ENCODE assay signal across 8 mouse cellular contexts in the genomic region with DNA sequence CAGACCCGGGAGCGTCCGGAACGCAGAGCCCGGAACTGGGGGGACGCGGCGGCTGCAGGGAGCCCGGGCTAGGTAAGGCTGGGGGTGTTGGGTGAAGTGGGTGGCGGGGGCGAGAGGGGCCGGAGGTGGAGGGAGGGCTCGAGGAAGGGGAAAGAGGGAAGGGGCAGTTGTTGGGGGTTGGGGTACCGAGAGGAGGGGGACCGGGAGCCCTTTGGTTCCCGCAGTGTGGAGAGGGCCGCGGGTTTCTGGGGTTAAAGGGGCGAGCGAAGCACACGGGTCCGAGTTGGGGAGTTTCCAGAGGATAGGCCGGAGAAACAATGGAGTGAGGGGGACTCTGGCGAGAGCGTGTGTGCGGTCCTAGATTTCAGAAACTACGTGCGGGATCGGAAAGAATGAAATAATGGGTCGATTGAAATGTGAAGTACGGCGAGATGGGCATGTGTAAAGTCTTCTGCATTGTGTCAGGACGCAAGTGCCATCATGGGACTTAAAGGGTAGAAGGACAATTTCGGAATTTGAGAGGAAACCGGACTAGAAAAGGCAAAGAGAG. TPM values are rescaled to one million over a fixed set of nuclear protein-coding genes. Genes with fewer than 3 reads are reported as not detected.
DNase-seq lines count a peak whose midpoint lies in the region; ATAC-seq and TF ChIP-seq lines count a peak whose summit lies in the region.

No protein-coding gene starts in this region.

- ATAC-seq in erythroblast, adult 5-6 weeks (replicated peaks; ENCODE audit: low FRiP score, poor library complexity, severe bottlenecking), result no peak
- ATAC-seq in hindbrain, embryonic 13.5 days (ENCODE audit: low FRiP score), result peak; percentile 56
- ATAC-seq in midbrain, embryonic 14.5 days (ENCODE audit: low FRiP score, low TSS enrichment), result peak; percentile 66; the same call in 1 of the 2 replicates

- 4% methylated on average over 34 of the region's 35 CpGs for WGBS in thymus, adult 2 months
- under 1% methylated on average over 35 of the region's 35 CpGs for WGBS in hindbrain, embryonic 13.5 days
- 1% methylated on average over 35 of the region's 35 CpGs for WGBS in midbrain, embryonic 14.5 days

- H3K4me3 ChIP-seq in erythroblast, embryonic 14.5 days (replicated peaks), result peak overlapping the region; percentile 72
- peak overlapping the region; percentile 92 for H3K4me3 ChIP-seq in thymus, adult 2 months (ENCODE audit: control insufficient read depth, insufficient read depth, low read length)
- H3K4me3 ChIP-seq in hindbrain, embryonic 13.5 days, result peak overlapping the region; percentile 67
- H3K4me3 ChIP-seq in midbrain, embryonic 14.5 days (replicated peaks; ENCODE audit: low read depth, low read length), result peak overlapping the region; percentile 67

- H3K9me3 ChIP-seq in erythroblast, embryonic 14.5 days (ENCODE audit: control insufficient read depth, low read length), result no peaks in the 10 kb centered on the region
- H3K9me3 ChIP-seq in hindbrain, embryonic 13.5 days, result no peaks in the 10 kb centered on the region
- no peaks in the 10 kb centered on the region for H3K9me3 ChIP-seq in midbrain, embryonic 14.5 days (ENCODE audit: control insufficient read depth, low read length)

- H3K27ac ChIP-seq in thymus, adult 2 months (ENCODE audit: control insufficient read depth, insufficient read depth, low read length), result no peak overlapping the region
- H3K27ac ChIP-seq in hindbrain, embryonic 13.5 days, result peak overlapping the region; percentile 96
- peak overlapping the region; percentile 95 for H3K27ac ChIP-seq in midbrain, embryonic 14.5 days (replicated peaks; ENCODE audit: low read depth, low read length)

- DNase-seq in thymus, adult 2 months, result no peak
- no peak for DNase-seq in thymus, postnatal 10 days (ENCODE audit: low spot score in 2 of 2)
- DNase-seq in midbrain, embryonic 14.5 days, result peak; percentile 64
- DNase-seq in gastrocnemius, postnatal 10 days, result no peak
- no peak for DNase-seq in ovary, postnatal 10 days (ENCODE audit: low spot score)

- H3K27me3 ChIP-seq in erythroblast, embryonic 14.5 days (ENCODE audit: control insufficient read depth), result peaks cover 26% of the 10 kb centered on the region
- H3K27me3 ChIP-seq in thymus, adult 2 months (ENCODE audit: control insufficient read depth, insufficient read depth, low read length), result no peaks in the 10 kb centered on the region
- H3K27me3 ChIP-seq in hindbrain, embryonic 13.5 days, result no peaks in the 10 kb centered on the region; the same call in 1 of the 2 replicates
- no peaks in the 10 kb centered on the region for H3K27me3 ChIP-seq in midbrain, embryonic 14.5 days (ENCODE audit: control insufficient read depth, insufficient read depth, low read length)

- H3K36me3 ChIP-seq in erythroblast, embryonic 14.5 days (ENCODE audit: control insufficient read depth), result no peaks in the 10 kb centered on the region; the same call in 1 of the 2 replicates
- no peaks in the 10 kb centered on the region for H3K36me3 ChIP-seq in thymus, adult 2 months (ENCODE audit: control insufficient read depth, insufficient read depth, low read length)
- H3K36me3 ChIP-seq in hindbrain, embryonic 13.5 days, result no peaks in the 10 kb centered on the region
- H3K36me3 ChIP-seq in midbrain, embryonic 14.5 days (ENCODE audit: control insufficient read depth, insufficient read depth, low read length), result no peaks in the 10 kb centered on the region

- TF ChIP-seq CTCF in thymus, adult 2 months (IDR thresholded peaks at IDR 0.05; ENCODE audit: borderline replicate concordance, control insufficient read depth, extremely low read depth, insufficient read depth, low read length, poor library complexity), result no peak

- H3K4me2 ChIP-seq in hindbrain, embryonic 13.5 days, result peak overlapping the region; percentile 62
- peak overlapping the region; percentile 66 for H3K4me2 ChIP-seq in midbrain, embryonic 14.5 days (ENCODE audit: low read length)

- H3K4me1 ChIP-seq in erythroblast, embryonic 14.5 days (ENCODE audit: control insufficient read depth), result peaks cover 20% of the 10 kb centered on the region
- peaks cover 27% of the 10 kb centered on the region for H3K4me1 ChIP-seq in thymus, adult 2 months (replicated peaks; ENCODE audit: control insufficient read depth, insufficient read depth, low read length)
- H3K4me1 ChIP-seq in hindbrain, embryonic 13.5 days (replicated peaks), result peaks cover 50% of the 10 kb centered on the region
- peaks cover 18% of the 10 kb centered on the region for H3K4me1 ChIP-seq in midbrain, embryonic 14.5 days (ENCODE audit: control insufficient read depth, insufficient read depth, low read length)

- H3K9ac ChIP-seq in hindbrain, embryonic 13.5 days, result peak overlapping the region; percentile 84
- H3K9ac ChIP-seq in midbrain, embryonic 14.5 days (replicated peaks; ENCODE audit: low read length), result peak overlapping the region; percentile 86

- TF ChIP-seq POLR2A in thymus, adult 2 months (IDR thresholded peaks at IDR 0.05; ENCODE audit: control insufficient read depth, extremely low read depth, insufficient read depth, low read length, poor library complexity), result no peak

RNA-seq across cellular contexts. Expression of a gene that starts 1.2 kb away (rescaled TPM):
- 0.19 and 0.40 TPM in 2 replicates for polyA plus RNA-seq in erythroblast, embryonic 14.5 days (2012)
- total RNA-seq in erythroblast, adult 5-6 weeks (2015; ENCODE audit: low replicate concordance), result not detected in 2 replicates
- 2.6 TPM in 1 of 2 replicates, not detected in the other for total RNA-seq in erythroblast, adult 5-6 weeks (2017; ENCODE audit: low replicate concordance)
- 11.8 and 12.2 TPM in 2 replicates for polyA plus RNA-seq in thymus, adult 2 months (2012; rRNA removed)
- 42.1 and 45.0 TPM in 2 replicates for polyA plus RNA-seq in hindbrain, embryonic 13.5 days (2015; fragmentation: Nextera tagmentation; extraction: Ambion mirVana)
- 36.2 and 41.6 TPM in 2 replicates for polyA plus RNA-seq in midbrain, embryonic 14.5 days (2014; fragmentation: Nextera tagmentation; extraction: Ambion mirVana)
- 10 to 100 TPM; 12.3 to 14.5 TPM for total RNA-seq in gastrocnemius, postnatal 10 days (2021)

RNA-seq across cellular contexts. Expression of a gene that starts 33.9 kb away (rescaled TPM):
- 0.02 TPM in 1 of 2 replicates, not detected in the other for polyA plus RNA-seq in erythroblast, embryonic 14.5 days (2012)
- not detected in 2 replicates for total RNA-seq in erythroblast, adult 5-6 weeks (2015; ENCODE audit: low replicate concordance)
- not detected in 2 replicates for total RNA-seq in erythroblast, adult 5-6 weeks (2017; ENCODE audit: low replicate concordance)
- 0.39 and 0.46 TPM in 2 replicates for polyA plus RNA-seq in thymus, adult 2 months (2012; rRNA removed)
- 1.3 and 1.6 TPM in 2 replicates for polyA plus RNA-seq in hindbrain, embryonic 13.5 days (2015; fragmentation: Nextera tagmentation; extraction: Ambion mirVana)
- polyA plus RNA-seq in midbrain, embryonic 14.5 days (2014; fragmentation: Nextera tagmentation; extraction: Ambion mirVana), result 0.71 and 1.6 TPM in 2 replicates
- total RNA-seq in gastrocnemius, postnatal 10 days (2021), result under 1 TPM in 1 of 2 experiments, not detected in 1; 0.50 TPM

RNA-seq across cellular contexts. Expression of a gene that starts 39.3 kb away (rescaled TPM):
- polyA plus RNA-seq in erythroblast, embryonic 14.5 days (2012), result not detected in 2 replicates
- total RNA-seq in erythroblast, adult 5-6 weeks (2015; ENCODE audit: low replicate concordance), result not detected in 2 replicates
- total RNA-seq in erythroblast, adult 5-6 weeks (2017; ENCODE audit: low replicate concordance), result not detected in 2 replicates
- polyA plus RNA-seq in thymus, adult 2 months (2012; rRNA removed), result 0.08 and 0.27 TPM in 2 replicates
- 5.6 and 11.8 TPM in 2 replicates for polyA plus RNA-seq in hindbrain, embryonic 13.5 days (2015; fragmentation: Nextera tagmentation; extraction: Ambion mirVana)
- polyA plus RNA-seq in midbrain, embryonic 14.5 days (2014; fragmentation: Nextera tagmentation; extraction: Ambion mirVana), result 13.2 and 13.7 TPM in 2 replicates
- total RNA-seq in gastrocnemius, postnatal 10 days (2021), result not detected

RNA-seq across cellular contexts. Expression of a gene that starts 52.5 kb away (rescaled TPM):
- polyA plus RNA-seq in erythroblast, embryonic 14.5 days (2012), result 17.1 and 18.1 TPM in 2 replicates
- 11.9 and 21.7 TPM in 2 replicates for total RNA-seq in erythroblast, adult 5-6 weeks (2015; ENCODE audit: low replicate concordance)
- 20.4 and 28.1 TPM in 2 replicates for total RNA-seq in erythroblast, adult 5-6 weeks (2017; ENCODE audit: low replicate concordance)
- 40.8 and 57.0 TPM in 2 replicates for polyA plus RNA-seq in thymus, adult 2 months (2012; rRNA removed)
- 8.4 and 10.0 TPM in 2 replicates for polyA plus RNA-seq in hindbrain, embryonic 13.5 days (2015; fragmentation: Nextera tagmentation; extraction: Ambion mirVana)
- polyA plus RNA-seq in midbrain, embryonic 14.5 days (2014; fragmentation: Nextera tagmentation; extraction: Ambion mirVana), result 3.9 and 4.9 TPM in 2 replicates
- 1 to 10 TPM; 2.5 to 4.6 TPM for total RNA-seq in gastrocnemius, postnatal 10 days (2021)
